9 mouse cellular contexts compared by ENCODE assay signal in genomic region chr8:111787683-111788082, GRCm38 (mm10). TPM values are rescaled to one million over a fixed set of nuclear protein-coding genes. Genes with fewer than 3 reads are reported as not detected.
DNase-seq lines count a peak whose midpoint lies in the region; ATAC-seq lines count a peak whose summit lies in the region.
"Had no signal": no experiment of that assay in that cellular context is flagged by ENCODE, and none has a peak within 500 bp of the region (broad histone marks: within the 10 kb centered on the region; RNA-seq: fewer than 3 reads in every experiment).

No protein-coding gene starts in this region.

- peaks cover 26% of the 10 kb centered on the region; the same call in 1 of the 2 replicates for H3K36me3 ChIP-seq in liver, embryonic 13.5 days
- H3K36me3 ChIP-seq in hindbrain, embryonic 14.5 days (replicated peaks; ENCODE audit: control insufficient read depth, insufficient read depth) = no peaks in the 10 kb centered on the region
- 0 out of 2 replicates have a peak, but pooled peaks cover 6% of the 10 kb centered on the region for H3K36me3 ChIP-seq in stomach, embryonic 15.5 days

- H3K9ac ChIP-seq in liver, embryonic 13.5 days = no peak overlapping the region
- H3K9ac ChIP-seq in hindbrain, embryonic 14.5 days = peak overlapping the region; percentile 4
- H3K9ac ChIP-seq in stomach, embryonic 15.5 days = no peak overlapping the region
- H3K9ac ChIP-seq: lung, embryonic 15.5 days had no signal

- H3K9me3 ChIP-seq in liver, embryonic 13.5 days (replicated peaks) = no peaks in the 10 kb centered on the region
- no peaks in the 10 kb centered on the region for H3K9me3 ChIP-seq in hindbrain, embryonic 14.5 days (ENCODE audit: control insufficient read depth, low read length)
- H3K9me3 ChIP-seq in stomach, embryonic 15.5 days = no peaks in the 10 kb centered on the region
- H3K9me3 ChIP-seq: lung, embryonic 15.5 days had no signal

- DNase-seq in embryo, embryonic 11 days = peak; percentile 39
- DNase-seq in embryo, embryonic 10 days (ENCODE audit: low spot score) = no peak
- DNase-seq in liver, embryonic 13.5 days = no peak
- DNase-seq in liver = no peak
- peak; percentile 41 for DNase-seq in hindbrain, embryonic 14.5 days (ENCODE audit: low spot score)
- no peak for DNase-seq in right cerebral cortex, postnatal 14 days
- no peak for DNase-seq in left cerebral cortex, adult 11 months (ENCODE audit: low spot score)

- 64% methylated on average over 4 of the region's 4 CpGs for WGBS in liver, embryonic 13.5 days (ENCODE audit: insufficient replicate concordance)
- WGBS in hindbrain, embryonic 14.5 days = 21% methylated on average over 4 of the region's 4 CpGs
- 43% methylated on average over 4 of the region's 4 CpGs for WGBS in stomach, embryonic 15.5 days

- H3K4me3 ChIP-seq in liver, embryonic 13.5 days (replicated peaks) = no peak overlapping the region
- H3K4me3 ChIP-seq in hindbrain, embryonic 14.5 days (replicated peaks; ENCODE audit: low read length) = no peak overlapping the region
- H3K4me3 ChIP-seq in stomach, embryonic 15.5 days (replicated peaks) = no peak overlapping the region
- H3K4me3 ChIP-seq: lung, embryonic 15.5 days had no signal

- H3K4me2 ChIP-seq in liver, embryonic 13.5 days = no peak overlapping the region
- peak overlapping the region; percentile 36 for H3K4me2 ChIP-seq in hindbrain, embryonic 14.5 days (replicated peaks)
- no peak overlapping the region for H3K4me2 ChIP-seq in stomach, embryonic 15.5 days
- H3K4me2 ChIP-seq: lung, embryonic 15.5 days had no signal

- no peak for ATAC-seq in liver, embryonic 13.5 days (ENCODE audit: low read depth)
- peak; percentile 77; the same call in 1 of the 2 replicates for ATAC-seq in hindbrain, embryonic 14.5 days (ENCODE audit: low FRiP score)
- ATAC-seq in stomach, embryonic 15.5 days (ENCODE audit: insufficient read depth, low FRiP score, low read depth) = no peak

- 0 out of 2 replicates have a peak overlapping the region, but pooled peaks have one; percentile 13 for H3K27ac ChIP-seq in liver, embryonic 13.5 days
- peak overlapping the region; percentile 70 for H3K27ac ChIP-seq in hindbrain, embryonic 14.5 days
- H3K27ac ChIP-seq in stomach, embryonic 15.5 days = peak overlapping the region; percentile 36; the same call in 1 of the 2 replicates
- H3K27ac ChIP-seq: lung, embryonic 15.5 days had no signal

- H3K27me3 ChIP-seq in liver, embryonic 13.5 days = no peaks in the 10 kb centered on the region
- H3K27me3 ChIP-seq in hindbrain, embryonic 14.5 days (ENCODE audit: control insufficient read depth, insufficient read depth, low read length) = no peaks in the 10 kb centered on the region
- no peaks in the 10 kb centered on the region for H3K27me3 ChIP-seq in stomach, embryonic 15.5 days (replicated peaks)
- H3K27me3 ChIP-seq: lung, embryonic 15.5 days had no signal

- H3K4me1 ChIP-seq in liver, embryonic 13.5 days (replicated peaks) = no peaks in the 10 kb centered on the region
- H3K4me1 ChIP-seq in hindbrain, embryonic 14.5 days (replicated peaks; ENCODE audit: control insufficient read depth, insufficient read depth, low read length) = peaks cover 42% of the 10 kb centered on the region
- peaks cover 9% of the 10 kb centered on the region; the same call in 1 of the 2 replicates for H3K4me1 ChIP-seq in stomach, embryonic 15.5 days

RNA-seq across cellular contexts. Expression of gene Bcar1, which starts 44.1 kb away (rescaled TPM):
- 5.6 and 6.3 TPM in 2 replicates for polyA plus RNA-seq in liver, embryonic 13.5 days (2015; fragmentation: Nextera tagmentation; extraction: Ambion mirVana)
- 49.1 and 52.1 TPM in 2 replicates for polyA plus RNA-seq in hindbrain, embryonic 14.5 days (2014; fragmentation: Nextera tagmentation; extraction: Ambion mirVana)
- polyA plus RNA-seq in stomach, embryonic 15.5 days (2015; fragmentation: Nextera tagmentation; extraction: Ambion mirVana) = 38.7 and 39.7 TPM in 2 replicates

Comparison
In these comparisons a context has a peak if more than half of its experiments do, and no peak if none do; other contexts are left out.
1. DNase-seq: peak in embryo, embryonic 11 days (single experiment) and hindbrain, embryonic 14.5 days (single experiment); none in embryo, embryonic 10 days (single experiment), liver, embryonic 13.5 days (single experiment), liver (single experiment), right cerebral cortex, postnatal 14 days (single experiment) and left cerebral cortex, adult 11 months (single experiment).
2. H3K27ac ChIP-seq: peak in every context shown above with its lines; median percentile 70 in hindbrain, embryonic 14.5 days; 36 in stomach, embryonic 15.5 days; 13 in liver, embryonic 13.5 days.